Mouse (Mus musculus) cortical plate, adult 2 months (tissue): ENCODE measurements around the gene Irf2bpl. TPM values are rescaled to one million over a fixed set of nuclear protein-coding genes. Genes with fewer than 3 reads are reported as not detected.

Experiments
- H3K27ac ChIP-seq: fragments of 200-500 bp; 2 replicates; pipeline ENCODE4 v1.5.1; 2012; ENCODE audit warnings: low read length, control low read depth, inconsistent platforms; ENCODE audit not compliant: insufficient read depth
- H3K4me1 ChIP-seq: fragments of 200-500 bp; 2 replicates; pipeline ENCODE4 v1.6.1; 2011; ENCODE audit warnings: low read length; ENCODE audit not compliant: control insufficient read depth, insufficient read depth
- H3K4me3 ChIP-seq: fragments of 200-500 bp; 2 replicates; pipeline ENCODE4 v1.5.1; 2011; ENCODE audit warnings: mild to moderate bottlenecking, low read length, control low read depth; ENCODE audit not compliant: insufficient read depth
- CTCF ChIP-seq: fragments of 200-500 bp; IDR thresholded peaks from 2 replicates; pipeline ENCODE4 v1.5.1; 2011; ENCODE audit warnings: mild to moderate bottlenecking, control low read depth, low read length; ENCODE audit not compliant: insufficient read depth; ENCODE audit errors: extremely low read depth
- POLR2A ChIP-seq: fragments of 200-500 bp; IDR thresholded peaks from 2 replicates; pipeline ENCODE4 v1.6.1; 2011; ENCODE audit warnings: mild to moderate bottlenecking, low read length, control low read depth; ENCODE audit not compliant: insufficient read depth; ENCODE audit errors: extremely low read depth
- polyA plus RNA-seq: library from polyadenylated mRNA; depleted of rRNA; stranded (reverse); fragments of >200 nt; gene quantifications from 2 replicates; pipeline ENCODE4 v1.2.3, GENCODE M21; 2012

The Irf2bpl gene
- polyA plus RNA-seq, 1 experiment, result 37.1 TPM

- H3K4me1 ChIP-seq, result peaks cover 13% of the 10 kb centered on the region
- H3K4me3 ChIP-seq, result no peak overlapping the region
- TF ChIP-seq POLR2A (no peak), CTCF (no peak)
- no peak overlapping the region for H3K27ac ChIP-seq
Observed at GRCm38 (mm10) chr12:86864316-86865020, 20.1 kb downstream of the Irf2bpl start.

GRCm38 (mm10) chr12:86859924-86860790 lies 24.4 kb downstream of the Irf2bpl start:
- H3K4me3 ChIP-seq, result no peak overlapping the region
- H3K27ac ChIP-seq, result peak overlapping the region; percentile 35; the same call in 1 of the 2 replicates
- H3K4me1 ChIP-seq, result peaks cover 17% of the 10 kb centered on the region
- TF ChIP-seq POLR2A (no peak), CTCF (no peak)

- peak overlapping the region; percentile 1 for H3K27ac ChIP-seq
- peaks cover 17% of the 10 kb centered on the region for H3K4me1 ChIP-seq
- TF ChIP-seq POLR2A, result no peak
- H3K4me3 ChIP-seq, result no peak overlapping the region
Observed at GRCm38 (mm10) chr12:86858983-86859872, 25.4 kb downstream of the Irf2bpl start.

- TF ChIP-seq POLR2A (no peak), CTCF (no peak)
- Histone ChIP-seq H3K4me1 (peaks cover 17% of the 10 kb centered on the region), H3K4me3 (no peak overlapping the region), H3K27ac (no peak overlapping the region)
Observed at GRCm38 (mm10) chr12:86858498-86858897, 26.1 kb downstream of the Irf2bpl start.

DNA sequence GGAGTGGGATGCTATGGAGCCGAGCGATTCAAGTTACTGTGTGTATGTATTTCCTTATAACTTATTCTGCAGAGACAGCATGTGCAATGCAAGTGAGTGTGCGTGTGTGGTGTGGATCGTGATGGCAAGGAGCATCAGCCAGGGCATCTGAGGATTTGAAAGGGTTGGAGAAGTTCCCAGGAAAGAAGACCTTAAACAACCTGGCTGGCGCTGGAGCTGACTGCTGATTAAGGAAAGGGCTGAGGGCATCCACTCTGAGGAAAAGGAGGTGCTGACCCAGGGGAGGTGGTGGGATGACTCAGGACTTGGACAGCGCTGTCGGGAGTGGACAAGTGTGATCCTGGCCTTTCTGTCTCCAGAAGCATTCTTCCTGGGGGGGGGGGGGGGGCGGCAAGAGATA lies 27.3 kb downstream of the Irf2bpl start:
- no peak overlapping the region for H3K4me3 ChIP-seq
- peaks cover 17% of the 10 kb centered on the region for H3K4me1 ChIP-seq
- no peak overlapping the region for H3K27ac ChIP-seq
- TF ChIP-seq POLR2A, result no peak
- no peak for TF ChIP-seq CTCF

DNA sequence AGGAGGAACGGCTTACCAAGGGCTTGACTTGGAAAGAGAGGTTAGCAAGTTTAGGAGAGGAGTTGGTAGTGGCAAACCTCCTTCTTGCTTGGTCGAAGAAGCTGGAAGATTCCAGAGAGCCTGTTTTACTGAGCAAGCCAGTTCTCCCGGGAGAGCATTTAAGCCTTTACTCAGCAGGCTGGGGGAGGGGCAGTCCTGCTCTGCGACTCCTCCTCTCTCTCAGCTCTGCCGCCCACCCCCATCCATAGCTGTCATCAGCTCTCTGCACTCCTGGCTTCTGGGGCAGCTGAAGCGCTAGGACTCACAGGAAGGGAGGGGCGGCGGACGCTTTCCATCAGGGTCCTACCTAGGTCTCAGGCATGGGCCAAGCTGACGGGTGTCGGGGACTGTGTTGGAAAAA lies 28.9 kb downstream of the Irf2bpl start:
- TF ChIP-seq CTCF (no peak), POLR2A (no peak)
- no peak overlapping the region for H3K4me3 ChIP-seq
- peaks cover 18% of the 10 kb centered on the region for H3K4me1 ChIP-seq
- no peak overlapping the region for H3K27ac ChIP-seq

GRCm38 (mm10) chr12:86853516-86853915 lies 31.1 kb downstream of the Irf2bpl start:
- Histone ChIP-seq H3K27ac (no peak overlapping the region), H3K4me1 (peaks cover 13% of the 10 kb centered on the region), H3K4me3 (no peak overlapping the region)
- TF ChIP-seq CTCF (no peak), POLR2A (no peak)

DNA sequence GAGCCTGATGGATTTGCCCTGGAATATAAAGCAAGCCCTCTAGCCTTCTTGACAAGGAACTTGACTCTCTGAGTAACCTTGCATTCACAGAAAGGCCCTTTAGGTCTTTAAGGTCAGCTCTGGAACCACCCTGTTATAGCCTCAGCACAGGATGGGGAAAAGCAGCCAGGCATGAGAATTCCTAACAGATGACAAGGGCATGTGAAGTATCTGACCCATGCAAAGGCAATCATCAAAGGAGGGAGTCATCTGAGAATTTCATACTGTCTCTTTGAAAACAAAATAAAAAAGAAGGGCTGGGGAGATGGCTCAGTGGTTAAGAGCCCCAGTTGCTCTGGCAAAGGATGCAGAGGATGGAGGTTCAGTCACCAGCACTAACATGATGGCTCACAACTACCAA lies 33.3 kb downstream of the Irf2bpl start:
- TF ChIP-seq CTCF, result no peak
- TF ChIP-seq POLR2A, result no peak
- no peak overlapping the region for H3K4me3 ChIP-seq
- H3K4me1 ChIP-seq, result peaks cover 9% of the 10 kb centered on the region
- H3K27ac ChIP-seq, result no peak overlapping the region

- TF ChIP-seq POLR2A (no peak), CTCF (no peak)
- no peak overlapping the region for H3K4me3 ChIP-seq
- peaks cover 9% of the 10 kb centered on the region for H3K4me1 ChIP-seq
- 0 out of 2 replicates have a peak overlapping the region, but pooled peaks have one; percentile 26 for H3K27ac ChIP-seq
Observed at GRCm38 (mm10) chr12:86850746-86851145, 33.9 kb downstream of the Irf2bpl start.
